Mouse (Mus musculus): Measurements from ENCODE around the gene Telo2. TPM values are rescaled to one million over a fixed set of nuclear protein-coding genes. Genes with fewer than 3 reads are reported as not detected.
A peak's percentile ranks its signal among the peaks of the same experiment; 100 is the strongest.

Telo2 gene
- polyA plus RNA-seq, 1 experiment from 2014 or later: 27.3 TPM

GRCm38 (mm10) chr17:25089158-25089557, 26.6 kb downstream of the Telo2 start:
- ATAC-seq: no peak
- Histone ChIP-seq H3K27me3 (replicated peaks; ENCODE audit: control insufficient read depth, insufficient read depth, low read length) (no peaks in the 10 kb centered on the region), H3K4me3 (ENCODE audit: low read depth, low read length) (no peak overlapping the region), H3K9me3 (replicated peaks; ENCODE audit: control insufficient read depth, low read length) (no peaks in the 10 kb centered on the region), H3K27ac (ENCODE audit: low read depth, low read length) (no peak overlapping the region), H3K4me1 (ENCODE audit: control insufficient read depth, insufficient read depth, low read length) (no peaks in the 10 kb centered on the region), H3K36me3 (ENCODE audit: control insufficient read depth, insufficient read depth, low read length) (peaks cover 54% of the 10 kb centered on the region), H3K4me2 (ENCODE audit: low read length) (no peak overlapping the region), H3K9ac (ENCODE audit: low read length) (no peak overlapping the region)
- no peak for DNase-seq (ENCODE audit: low spot score)
- WGBS: 92% methylated on average over 10 of the region's 10 CpGs

- WGBS: 88% methylated on average over 7 of the region's 7 CpGs
- Histone ChIP-seq H3K9me3 (replicated peaks; ENCODE audit: control insufficient read depth, low read length) (no peaks in the 10 kb centered on the region), H3K27ac (ENCODE audit: low read depth, low read length) (no peak overlapping the region), H3K27me3 (replicated peaks; ENCODE audit: control insufficient read depth, insufficient read depth, low read length) (no peaks in the 10 kb centered on the region), H3K9ac (ENCODE audit: low read length) (no peak overlapping the region), H3K4me1 (ENCODE audit: control insufficient read depth, insufficient read depth, low read length) (no peaks in the 10 kb centered on the region), H3K36me3 (ENCODE audit: control insufficient read depth, insufficient read depth, low read length) (peaks cover 33% of the 10 kb centered on the region), H3K4me2 (ENCODE audit: low read length) (no peak overlapping the region), H3K4me3 (ENCODE audit: low read depth, low read length) (no peak overlapping the region)
- DNase-seq (ENCODE audit: low spot score) (no peak), ATAC-seq (no peak)
Observed at GRCm38 (mm10) chr17:25086724-25087123, 29.0 kb downstream of the Telo2 start.

- WGBS: 81% methylated on average over 13 of the region's 13 CpGs
- Histone ChIP-seq H3K9me3 (replicated peaks; ENCODE audit: control insufficient read depth, low read length) (no peaks in the 10 kb centered on the region), H3K36me3 (ENCODE audit: control insufficient read depth, insufficient read depth, low read length) (peaks cover 24% of the 10 kb centered on the region; the same call in 1 of the 2 replicates), H3K4me1 (ENCODE audit: control insufficient read depth, insufficient read depth, low read length) (no peaks in the 10 kb centered on the region), H3K4me2 (ENCODE audit: low read length) (no peak overlapping the region), H3K27me3 (replicated peaks; ENCODE audit: control insufficient read depth, insufficient read depth, low read length) (no peaks in the 10 kb centered on the region), H3K4me3 (ENCODE audit: low read depth, low read length) (no peak overlapping the region), H3K9ac (ENCODE audit: low read length) (no peak overlapping the region), H3K27ac (ENCODE audit: low read depth, low read length) (no peak overlapping the region)
- DNase-seq (ENCODE audit: low spot score): no peak
- no peak for ATAC-seq
Observed at GRCm38 (mm10) chr17:25084835-25085385, 30.9 kb downstream of the Telo2 start.

- Histone ChIP-seq H3K4me2 (ENCODE audit: low read length) (no peak within 1 kb of the TSS), H3K27ac (ENCODE audit: low read depth, low read length) (peak within 1 kb of the TSS; percentile 7; the same call in 1 of the 2 replicates), H3K9me3 (replicated peaks; ENCODE audit: control insufficient read depth, low read length) (no peaks in the 10 kb centered on the region), H3K4me1 (ENCODE audit: control insufficient read depth, insufficient read depth, low read length) (no peaks in the 10 kb centered on the region), H3K36me3 (ENCODE audit: control insufficient read depth, insufficient read depth, low read length) (peaks cover 12% of the 10 kb centered on the region; the same call in 1 of the 2 replicates), H3K9ac (ENCODE audit: low read length) (no peak within 1 kb of the TSS), H3K4me3 (ENCODE audit: low read depth, low read length) (no peak within 1 kb of the TSS), H3K27me3 (replicated peaks; ENCODE audit: control insufficient read depth, insufficient read depth, low read length) (no peaks in the 10 kb centered on the region)
- ATAC-seq (no peak), DNase-seq (ENCODE audit: low spot score) (peak; percentile 4)
- WGBS: 74% methylated on average over 7 of the region's 7 CpGs
Observed at GRCm38 (mm10) chr17:25083444-25083931, 32.3 kb downstream of the Telo2 start, which contains the start of gene Tmem204. TSS of gene Tmem204 (minus strand) at chr17:25083591.

- ATAC-seq: no peak
- 87% methylated on average over 3 of the region's 3 CpGs for WGBS
Observed at GRCm38 (mm10) chr17:25082887-25083286, 32.9 kb downstream of the Telo2 start.

GRCm38 (mm10) chr17:25082081-25082847, 33.5 kb downstream of the Telo2 start:
- Histone ChIP-seq H3K27ac (ENCODE audit: low read depth, low read length) (no peak overlapping the region), H3K4me3 (ENCODE audit: low read depth, low read length) (no peak overlapping the region), H3K4me1 (ENCODE audit: control insufficient read depth, insufficient read depth, low read length) (no peaks in the 10 kb centered on the region), H3K4me2 (ENCODE audit: low read length) (no peak overlapping the region), H3K9ac (ENCODE audit: low read length) (no peak overlapping the region), H3K9me3 (replicated peaks; ENCODE audit: control insufficient read depth, low read length) (no peaks in the 10 kb centered on the region), H3K36me3 (ENCODE audit: control insufficient read depth, insufficient read depth, low read length) (0 out of 2 replicates have a peak, but pooled peaks cover under 1% of the 10 kb centered on the region), H3K27me3 (replicated peaks; ENCODE audit: control insufficient read depth, insufficient read depth, low read length) (no peaks in the 10 kb centered on the region)
- ATAC-seq (no peak), DNase-seq (ENCODE audit: low spot score) (peak; percentile 3)
- 83% methylated on average over 14 of the region's 14 CpGs for WGBS

More at GRCm38 (mm10) chr17:25082887-25083286, 32.9 kb downstream of the Telo2 start:
- Histone ChIP-seq H3K27ac (ENCODE audit: low read depth, low read length) (no peak overlapping the region), H3K9me3 (replicated peaks; ENCODE audit: control insufficient read depth, low read length) (no peaks in the 10 kb centered on the region), H3K4me1 (ENCODE audit: control insufficient read depth, insufficient read depth, low read length) (no peaks in the 10 kb centered on the region), H3K36me3 (ENCODE audit: control insufficient read depth, insufficient read depth, low read length) (0 out of 2 replicates have a peak, but pooled peaks cover 6% of the 10 kb centered on the region), H3K27me3 (replicated peaks; ENCODE audit: control insufficient read depth, insufficient read depth, low read length) (no peaks in the 10 kb centered on the region), H3K4me3 (ENCODE audit: low read depth, low read length) (no peak overlapping the region), H3K9ac (ENCODE audit: low read length) (no peak overlapping the region), H3K4me2 (ENCODE audit: low read length) (no peak overlapping the region)
- no peak for DNase-seq (ENCODE audit: low spot score)

- Histone ChIP-seq H3K36me3 (ENCODE audit: control insufficient read depth, insufficient read depth, low read length) (no peaks in the 10 kb centered on the region), H3K9me3 (replicated peaks; ENCODE audit: control insufficient read depth, low read length) (no peaks in the 10 kb centered on the region), H3K4me1 (ENCODE audit: control insufficient read depth, insufficient read depth, low read length) (no peaks in the 10 kb centered on the region), H3K27ac (ENCODE audit: low read depth, low read length) (peak overlapping the region; percentile 48; the same call in 1 of the 2 replicates), H3K4me2 (ENCODE audit: low read length) (no peak overlapping the region), H3K4me3 (ENCODE audit: low read depth, low read length) (no peak overlapping the region), H3K9ac (ENCODE audit: low read length) (0 out of 2 replicates have a peak overlapping the region, but pooled peaks have one; percentile 3), H3K27me3 (replicated peaks; ENCODE audit: control insufficient read depth, insufficient read depth, low read length) (no peaks in the 10 kb centered on the region)
- ATAC-seq (no peak), DNase-seq (ENCODE audit: low spot score) (peak; percentile 5)
- WGBS: 90% methylated on average over 11 of the region's 11 CpGs
Observed at GRCm38 (mm10) chr17:25080960-25081381, 34.8 kb downstream of the Telo2 start.

GRCm38 (mm10) chr17:25080210-25080609, 35.6 kb downstream of the Telo2 start:
- H3K4me1 ChIP-seq (ENCODE audit: control insufficient read depth, insufficient read depth, low read length): no peaks in the 10 kb centered on the region
- H3K9ac ChIP-seq (ENCODE audit: low read length): peak overlapping the region; percentile 3; the same call in 1 of the 2 replicates
- no peak overlapping the region for H3K27ac ChIP-seq (ENCODE audit: low read depth, low read length)
- peak overlapping the region; percentile 4; the same call in 1 of the 2 replicates for H3K4me3 ChIP-seq (ENCODE audit: low read depth, low read length)
- ATAC-seq (no peak), DNase-seq (ENCODE audit: low spot score) (no peak)
- no peak overlapping the region for H3K4me2 ChIP-seq (ENCODE audit: low read length)
- no peaks in the 10 kb centered on the region for H3K9me3 ChIP-seq (replicated peaks; ENCODE audit: control insufficient read depth, low read length)
- WGBS: 93% methylated on average over 13 of the region's 13 CpGs
- no peaks in the 10 kb centered on the region for H3K36me3 ChIP-seq (ENCODE audit: control insufficient read depth, insufficient read depth, low read length)
- no peaks in the 10 kb centered on the region for H3K27me3 ChIP-seq (replicated peaks; ENCODE audit: control insufficient read depth, insufficient read depth, low read length)
